Mouse (Mus musculus): ENCODE measurements around the gene Ogfod2. TPM values are rescaled to one million over a fixed set of nuclear protein-coding genes. Genes with fewer than 3 reads are reported as not detected.

Gene Ogfod2
- polyA plus RNA-seq, 1 experiment, result 8.7 TPM

DNA sequence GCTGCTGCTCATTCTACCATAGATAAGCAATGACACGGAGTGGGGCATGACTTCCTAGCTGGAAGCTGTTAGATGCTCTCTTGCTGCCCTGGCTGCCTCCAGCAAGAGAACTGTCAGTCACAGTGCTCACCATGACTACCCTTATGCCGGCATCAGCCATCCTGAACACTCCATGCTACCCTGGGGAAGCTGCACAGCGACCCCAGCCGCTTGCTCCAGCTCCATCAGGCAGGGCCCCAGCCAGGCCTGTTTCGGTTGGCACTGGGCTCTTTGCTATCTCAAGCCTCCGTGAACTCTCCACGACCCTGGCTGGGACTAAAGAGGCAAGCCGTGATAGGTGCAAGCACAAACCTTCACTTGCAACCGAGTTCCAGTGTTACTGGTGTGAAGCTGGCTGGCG is 49.7 kb downstream of the Ogfod2 start:
- peaks cover 14% of the 10 kb centered on the region for H3K4me1 ChIP-seq (ENCODE audit: control insufficient read depth)
- no peaks in the 10 kb centered on the region for H3K27me3 ChIP-seq (ENCODE audit: control insufficient read depth)
- no peaks in the 10 kb centered on the region for H3K9me3 ChIP-seq (ENCODE audit: control insufficient read depth, low read length)
- no peak for TF ChIP-seq TAL1 (IDR thresholded peaks at IDR 0.05; ENCODE audit: low read length)
- TF ChIP-seq GATA1 (IDR thresholded peaks at IDR 0.05; ENCODE audit: low read length), result no peak
- no peaks in the 10 kb centered on the region; the same call in 1 of the 2 replicates for H3K36me3 ChIP-seq (ENCODE audit: control insufficient read depth)
- no peak overlapping the region for H3K4me3 ChIP-seq (replicated peaks)

DNA sequence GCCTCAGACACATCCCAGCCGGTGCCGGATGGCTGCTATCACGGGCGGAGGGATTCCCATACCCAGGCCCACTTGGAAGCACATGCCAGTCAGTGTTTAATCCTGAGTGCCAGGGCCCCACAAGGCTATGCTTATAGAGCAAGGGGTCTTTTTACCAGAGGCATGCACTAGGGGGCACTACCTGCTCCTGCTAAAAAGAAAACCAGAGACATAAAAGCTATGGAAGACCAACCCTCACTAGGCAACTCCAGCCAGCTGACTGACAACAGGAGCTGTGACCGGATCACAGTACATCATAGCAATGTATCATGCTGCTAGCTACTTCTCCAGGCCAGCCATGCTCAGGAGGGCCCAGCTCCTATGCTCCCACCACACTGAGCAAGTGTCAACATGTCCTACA is 50.5 kb downstream of the Ogfod2 start:
- Histone ChIP-seq H3K27me3 (ENCODE audit: control insufficient read depth) (no peaks in the 10 kb centered on the region), H3K36me3 (ENCODE audit: control insufficient read depth) (no peaks in the 10 kb centered on the region; the same call in 1 of the 2 replicates), H3K9me3 (ENCODE audit: control insufficient read depth, low read length) (no peaks in the 10 kb centered on the region), H3K4me3 (replicated peaks) (no peak overlapping the region), H3K4me1 (ENCODE audit: control insufficient read depth) (peaks cover 14% of the 10 kb centered on the region)
- TF ChIP-seq TAL1 (IDR thresholded peaks at IDR 0.05; ENCODE audit: low read length) (no peak), GATA1 (IDR thresholded peaks at IDR 0.05; ENCODE audit: low read length) (no peak)

DNA sequence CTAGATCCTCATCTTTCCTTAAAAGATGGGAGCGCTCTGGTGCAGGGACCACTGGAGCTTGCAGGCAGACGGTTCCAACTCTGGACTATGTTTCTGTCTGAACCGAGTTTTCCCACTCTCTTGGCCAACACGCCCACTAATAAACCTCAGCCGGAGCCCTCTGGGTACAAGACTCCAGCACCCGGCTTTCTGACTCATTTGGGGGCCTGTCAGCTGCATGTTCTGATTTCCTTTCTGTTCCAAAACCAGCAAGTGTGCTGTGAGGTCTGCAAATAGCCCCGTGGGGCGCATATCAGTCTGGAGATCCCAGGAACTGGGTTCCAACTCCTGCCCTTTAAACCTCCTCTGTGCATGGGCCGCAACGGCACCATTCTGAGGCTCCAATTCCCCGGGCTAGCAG is 51.3 kb downstream of the Ogfod2 start:
- no peaks in the 10 kb centered on the region for H3K9me3 ChIP-seq (ENCODE audit: control insufficient read depth, low read length)
- H3K27me3 ChIP-seq (ENCODE audit: control insufficient read depth), result no peaks in the 10 kb centered on the region
- H3K36me3 ChIP-seq (ENCODE audit: control insufficient read depth), result no peaks in the 10 kb centered on the region; the same call in 1 of the 2 replicates
- no peak overlapping the region for H3K4me3 ChIP-seq (replicated peaks)
- TF ChIP-seq GATA1 (IDR thresholded peaks at IDR 0.05; ENCODE audit: low read length) (no peak), TAL1 (IDR thresholded peaks at IDR 0.05; ENCODE audit: low read length) (no peak)
- H3K4me1 ChIP-seq (ENCODE audit: control insufficient read depth), result peaks cover 14% of the 10 kb centered on the region

Other genes with a start within 250 kb of the Ogfod2 start
- not detected in 2 replicates for gene Hcar2, start 246.8 kb upstream of the Ogfod2 start, polyA plus RNA-seq (2012)
- not detected in 2 replicates for gene Hcar1, start 232.3 kb upstream of the Ogfod2 start, polyA plus RNA-seq (2012)
- gene Denr, start 205.1 kb upstream of the Ogfod2 start, polyA plus RNA-seq (2012), result 4.7 and 5.6 TPM in 2 replicates
- gene Gm43518, start 184.9 kb upstream of the Ogfod2 start, polyA plus RNA-seq (2012), result not detected in 2 replicates
- 0.05 and 0.65 TPM in 2 replicates for gene Ccdc62, start 181.6 kb upstream of the Ogfod2 start, polyA plus RNA-seq (2012)
- gene Hip1r, start 138.7 kb upstream of the Ogfod2 start, polyA plus RNA-seq (2012), result 0.37 and 0.38 TPM in 2 replicates
- 19.6 and 21.1 TPM in 2 replicates for gene Vps37b, start 80.0 kb upstream of the Ogfod2 start, polyA plus RNA-seq (2012)
- gene Abcb9, start 16.5 kb upstream of the Ogfod2 start, polyA plus RNA-seq (2012), result 3.7 and 4.7 TPM in 2 replicates
- gene Arl6ip4, start 3.8 kb downstream of the Ogfod2 start, polyA plus RNA-seq (2012), result 14.6 and 17.3 TPM in 2 replicates
- 0.37 and 0.38 TPM in 2 replicates for gene Pitpnm2, start 137.5 kb downstream of the Ogfod2 start, polyA plus RNA-seq (2012)
- gene Mphosph9, start 215.7 kb downstream of the Ogfod2 start, polyA plus RNA-seq (2012), result 0.28 and 0.32 TPM in 2 replicates
- gene 2810006K23Rik, start 215.8 kb downstream of the Ogfod2 start, polyA plus RNA-seq (2012), result 0.24 and 0.36 TPM in 2 replicates